Mouse (Mus musculus) liver, embryonic 14 days (tissue): Measurements from ENCODE around the gene Cyb561. TPM values are rescaled to one million over a fixed set of nuclear protein-coding genes. Genes with fewer than 3 reads are reported as not detected.

Experiments
- polyA plus RNA-seq: library from polyadenylated mRNA; depleted of rRNA; stranded (reverse); fragments of >200 nt; gene quantifications from 2 replicates; pipeline ENCODE4 v1.2.3, GENCODE M21; 2012; rRNA removed

Cyb561 gene
- 0.86 and 1.1 TPM in 2 replicates for polyA plus RNA-seq

GRCm38 (mm10) chr11:105952911-105953386, at the start of gene Cyb561:
TSS of gene Cyb561 (minus strand) at chr11:105953336.

GRCm38 (mm10) chr11:105994375-105994774, 41.2 kb upstream of the Cyb561 start, which contains the start of gene Ace3:
TSS of gene Ace3 (plus strand) at chr11:105994675.

GRCm38 (mm10) chr11:105967741-105968574, 14.8 kb upstream of the Cyb561 start, which contains the start of gene Ace:
TSS of gene Ace (plus strand) at chr11:105967945.

Other genes with a start within 250 kb of the Cyb561 start
- gene Ace, start 14.6 kb upstream of the Cyb561 start, polyA plus RNA-seq: 0.07 and 0.12 TPM in 2 replicates
- not detected in 2 replicates for gene Ace3, start 41.3 kb upstream of the Cyb561 start, polyA plus RNA-seq
- gene Kcnh6, start 54.8 kb upstream of the Cyb561 start, polyA plus RNA-seq: 0.01 TPM in 2 replicates
- gene Dcaf7, start 83.5 kb upstream of the Cyb561 start, polyA plus RNA-seq: 15.1 and 16.7 TPM in 2 replicates
- 9.1 and 9.6 TPM in 2 replicates for gene Taco1, start 112.7 kb upstream of the Cyb561 start, polyA plus RNA-seq
- 5.1 and 6.2 TPM in 2 replicates for gene Map3k3, start 131.3 kb upstream of the Cyb561 start, polyA plus RNA-seq
- gene Gm10840, start 207.5 kb upstream of the Cyb561 start, polyA plus RNA-seq: not detected in 2 replicates
- 23.6 and 28.2 TPM in 2 replicates for gene Limd2, start 207.5 kb upstream of the Cyb561 start, polyA plus RNA-seq
- gene Strada, start 248.8 kb upstream of the Cyb561 start, polyA plus RNA-seq: 8.8 and 10.2 TPM in 2 replicates